Mouse (Mus musculus) macrophage (primary cell): ENCODE measurements around the gene Agr2. TPM values are rescaled to one million over a fixed set of nuclear protein-coding genes. Genes with fewer than 3 reads are reported as not detected.

Experiments
- H3K27ac ChIP-seq: fragments of 350-480 bp; formaldehyde crosslinking; 2 replicates; pipeline ENCODE4 v1.9.0; 2021
- H3K36me3 ChIP-seq: fragments of 350-480 bp; formaldehyde crosslinking; 2 replicates; pipeline ENCODE4 v1.9.0; 2021; ENCODE audit errors: inconsistent target
- H3K4me3 ChIP-seq: fragments of 350-480 bp; formaldehyde crosslinking; 2 replicates; pipeline ENCODE4 v1.9.0; 2021; ENCODE audit errors: inconsistent target
- H3K79me2 ChIP-seq: fragments of 350-480 bp; formaldehyde crosslinking; 2 replicates; pipeline ENCODE4 v1.9.0; 2021; ENCODE audit errors: inconsistent target
- WGBS: methylation state at CpG from one replicate; pipeline ENCODE4 v1.1.7; 2026; ENCODE audit warnings: inconsistent platforms; ENCODE audit not compliant: missing documents; 5-methylcytosine and 5-hydroxymethylcytosine counted together
- polyA plus RNA-seq: library from polyadenylated mRNA; stranded (reverse); fragments of 250-400 nt; gene quantifications from 3 replicates; pipeline ENCODE4 v1.2.4, GENCODE M21; 2018; ENCODE audit warnings: inconsistent platforms
- total RNA-seq, 78 experiments: library from RNA; depleted of rRNA; stranded (reverse); fragments of 250-400 nt; gene quantifications; 1 replicate in 9 of 78; 2 replicates in 24 of 78; 3 replicates in 43 of 78; 4 replicates in 2 of 78; pipeline ENCODE4 v1.2.4; 2018; ENCODE audit warnings: inconsistent platforms in 56 of 78

Agr2 gene
- not detected for total RNA-seq (2018; cell fraction: chromatin; rRNA removed)
- not detected for total RNA-seq (2018; cell fraction: cytosol; rRNA removed)
- total RNA-seq (2018; cell fraction: nucleus; rRNA removed): not detected
- polyA plus RNA-seq: not detected in 3 replicates

- Histone ChIP-seq H3K36me3 (no peaks in the 10 kb centered on the region), H3K4me3 (no peak within 1 kb of the TSS), H3K79me2 (no peaks in the 10 kb centered on the region), H3K27ac (no peak within 1 kb of the TSS)
- 87% methylated on average over 9 of the region's 9 CpGs for WGBS
These were observed at the start of gene Agr2 for GRCm38 (mm10) chr12:35992711-35993110. Gene Agr2, plus strand, starts transcription at chr12:35992907.

- Histone ChIP-seq H3K36me3 (no peaks in the 10 kb centered on the region), H3K4me3 (no peak overlapping the region), H3K79me2 (no peaks in the 10 kb centered on the region), H3K27ac (no peak overlapping the region)
- WGBS: 89% methylated on average over 1 of the region's 1 CpGs
These were observed 41.0 kb upstream of the Agr2 start for GRCm38 (mm10) chr12:35951757-35952156.

- WGBS: 69% methylated on average over 2 of the region's 2 CpGs
- H3K79me2 ChIP-seq: no peaks in the 10 kb centered on the region
- no peaks in the 10 kb centered on the region for H3K36me3 ChIP-seq
- no peak overlapping the region for H3K27ac ChIP-seq
- H3K4me3 ChIP-seq: no peak overlapping the region
These were observed 35.5 kb upstream of the Agr2 start for GRCm38 (mm10) chr12:35957235-35957634.

GRCm38 (mm10) chr12:35966098-35966767 is 26.5 kb upstream of the Agr2 start:
- no peaks in the 10 kb centered on the region for H3K79me2 ChIP-seq
- no peak overlapping the region for H3K27ac ChIP-seq
- H3K36me3 ChIP-seq: no peaks in the 10 kb centered on the region
- no peak overlapping the region for H3K4me3 ChIP-seq
- WGBS: 79% methylated on average over 7 of the region's 7 CpGs

GRCm38 (mm10) chr12:35966768-35967141 is 26.0 kb upstream of the Agr2 start:
- Histone ChIP-seq H3K27ac (no peak overlapping the region), H3K79me2 (no peaks in the 10 kb centered on the region), H3K4me3 (no peak overlapping the region), H3K36me3 (no peaks in the 10 kb centered on the region)
- WGBS: 75% methylated on average over 7 of the region's 7 CpGs

- Histone ChIP-seq H3K79me2 (no peaks in the 10 kb centered on the region), H3K36me3 (no peaks in the 10 kb centered on the region), H3K27ac (no peak overlapping the region), H3K4me3 (no peak overlapping the region)
- 8% methylated on average over 3 of the region's 3 CpGs for WGBS
These were observed 16.8 kb upstream of the Agr2 start for GRCm38 (mm10) chr12:35975898-35976297.

- H3K4me3 ChIP-seq: no peak overlapping the region
- 95% methylated on average over 6 of the region's 6 CpGs for WGBS
- no peaks in the 10 kb centered on the region for H3K36me3 ChIP-seq
- no peak overlapping the region for H3K27ac ChIP-seq
- no peaks in the 10 kb centered on the region for H3K79me2 ChIP-seq
These were observed 15.0 kb upstream of the Agr2 start for GRCm38 (mm10) chr12:35977633-35978246.

GRCm38 (mm10) chr12:35979625-35980024 is 13.1 kb upstream of the Agr2 start:
- 92% methylated on average over 5 of the region's 5 CpGs for WGBS
- Histone ChIP-seq H3K36me3 (no peaks in the 10 kb centered on the region), H3K79me2 (no peaks in the 10 kb centered on the region), H3K27ac (no peak overlapping the region), H3K4me3 (no peak overlapping the region)

- WGBS: 30% methylated on average over 6 of the region's 6 CpGs
These were observed 10.9 kb upstream of the Agr2 start for GRCm38 (mm10) chr12:35981732-35982360.

GRCm38 (mm10) chr12:35983472-35983871 is 9.2 kb upstream of the Agr2 start:
- 1% methylated on average over 9 of the region's 9 CpGs for WGBS

More at GRCm38 (mm10) chr12:35981732-35982360, 10.9 kb upstream of the Agr2 start:
- Histone ChIP-seq H3K79me2 (no peaks in the 10 kb centered on the region), H3K27ac (no peak overlapping the region), H3K4me3 (no peak overlapping the region), H3K36me3 (no peaks in the 10 kb centered on the region)

GRCm38 (mm10) chr12:35984743-35985142 is 8.0 kb upstream of the Agr2 start:
- no peaks in the 10 kb centered on the region for H3K79me2 ChIP-seq
- H3K4me3 ChIP-seq: no peak overlapping the region
- no peak overlapping the region for H3K27ac ChIP-seq
- H3K36me3 ChIP-seq: no peaks in the 10 kb centered on the region
- WGBS: 91% methylated on average over 5 of the region's 5 CpGs

More at GRCm38 (mm10) chr12:35983472-35983871, 9.2 kb upstream of the Agr2 start:
- Histone ChIP-seq H3K36me3 (no peaks in the 10 kb centered on the region), H3K4me3 (no peak overlapping the region), H3K27ac (no peak overlapping the region), H3K79me2 (no peaks in the 10 kb centered on the region)

- no peak overlapping the region for H3K4me3 ChIP-seq
- no peak overlapping the region for H3K27ac ChIP-seq
- H3K36me3 ChIP-seq: no peaks in the 10 kb centered on the region
- no peaks in the 10 kb centered on the region for H3K79me2 ChIP-seq
- WGBS: 92% methylated on average over 3 of the region's 3 CpGs
These were observed 876 bp downstream of the Agr2 start for GRCm38 (mm10) chr12:35993583-35993982.

- H3K4me3 ChIP-seq: no peak overlapping the region
- H3K79me2 ChIP-seq: no peaks in the 10 kb centered on the region
- no peak overlapping the region for H3K27ac ChIP-seq
- H3K36me3 ChIP-seq: no peaks in the 10 kb centered on the region
These were observed 1.4 kb downstream of the Agr2 start for GRCm38 (mm10) chr12:35994098-35994497.

- Histone ChIP-seq H3K27ac (no peak overlapping the region), H3K4me3 (no peak overlapping the region), H3K36me3 (no peaks in the 10 kb centered on the region), H3K79me2 (no peaks in the 10 kb centered on the region)
- WGBS: 23% methylated on average over 5 of the region's 5 CpGs
These were observed 3.1 kb downstream of the Agr2 start for GRCm38 (mm10) chr12:35995799-35996198.

GRCm38 (mm10) chr12:36004714-36005113 is 12.0 kb downstream of the Agr2 start:
- no peaks in the 10 kb centered on the region for H3K36me3 ChIP-seq
- H3K27ac ChIP-seq: no peak overlapping the region
- H3K4me3 ChIP-seq: no peak overlapping the region
- WGBS: 94% methylated on average over 4 of the region's 4 CpGs
- H3K79me2 ChIP-seq: no peaks in the 10 kb centered on the region
